Mouse (Mus musculus): ENCODE data around the gene Gm27021. TPM values are rescaled to one million over a fixed set of nuclear protein-coding genes. Genes with fewer than 3 reads are reported as not detected.

The Gm27021 gene
- total and polyA plus RNA-seq, 3 experiments: 0.21 to 0.54 TPM; not detected in 1

DNA sequence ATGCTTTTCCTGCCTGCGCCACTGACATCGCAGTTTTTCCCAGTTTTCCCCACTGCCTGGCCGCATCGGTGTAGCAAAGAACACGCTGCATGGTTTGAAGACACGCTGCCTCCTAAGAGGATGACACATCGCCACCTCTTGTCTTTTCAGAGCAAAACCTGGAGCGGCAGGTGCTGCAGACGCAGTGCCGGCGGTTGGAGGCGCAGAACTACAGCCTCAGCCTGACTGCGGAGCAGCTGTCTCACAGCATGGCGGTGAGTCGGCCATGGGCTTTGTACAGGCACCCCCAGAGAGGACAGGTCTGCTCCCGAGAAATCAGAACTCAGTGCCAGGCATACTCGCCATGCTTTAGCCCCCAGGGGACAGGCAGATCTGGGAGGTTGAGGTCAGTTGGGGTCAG is 90.1 kb downstream of the Gm27021 start:
- H3K27me3 ChIP-seq (ENCODE audit: control insufficient read depth in 1 of 2, insufficient read depth in 2 of 2, low read length in 2 of 2): no peaks in the 10 kb centered on the region
- H3K9me3 ChIP-seq (replicated peaks; ENCODE audit: insufficient read depth, low read length): no peaks in the 10 kb centered on the region
- H3K9ac ChIP-seq (ENCODE audit: control insufficient read depth, low read depth, low read length, poor library complexity, severe bottlenecking): no peak overlapping the region
- no peak overlapping the region for H3K4me3 ChIP-seq (ENCODE audit: control insufficient read depth in 1 of 2, insufficient read depth in 1 of 2, low read depth in 2 of 2, low read length in 2 of 2)
- no peaks in the 10 kb centered on the region for H3K4me1 ChIP-seq (ENCODE audit: control insufficient read depth in 1 of 2, insufficient read depth in 2 of 2, low read length in 2 of 2)
- TF ChIP-seq MEF2A (IDR thresholded peaks at IDR 0.05; ENCODE audit: extremely low read depth, insufficient replicate concordance, low read depth, low read length, poor library complexity, severe bottlenecking) (no peak), CHD1 (IDR thresholded peaks at IDR 0.05; ENCODE audit: low read depth, low read length) (no peak), MYC (IDR thresholded peaks at IDR 0.05; ENCODE audit: low read depth, low read length) (no peak), USF1 (IDR thresholded peaks at IDR 0.05; ENCODE audit: low read depth, low read length) (no peak), POLR2AphosphoS2 (IDR thresholded peaks at IDR 0.05; ENCODE audit: low read length) (no peak), SIN3A (IDR thresholded peaks at IDR 0.05; ENCODE audit: low read length) (no peak), NELFE (IDR thresholded peaks at IDR 0.05; ENCODE audit: low read depth, low read length) (no peak)
- no peaks in the 10 kb centered on the region for H3K79me2 ChIP-seq (ENCODE audit: control insufficient read depth, insufficient read depth, low read length, poor library complexity)
- no peak overlapping the region for H3K27ac ChIP-seq (ENCODE audit: control insufficient read depth, low read depth, low read length)
- no peak for DNase-seq (ENCODE audit: low read depth, low spot score)
- H3K36me3 ChIP-seq (ENCODE audit: control insufficient read depth in 1 of 2, insufficient read depth in 2 of 2, low read length in 2 of 2): peaks cover 0 to 15% of the 10 kb centered on the region in 2 experiments; a peak in 2 of 4 replicates

DNA sequence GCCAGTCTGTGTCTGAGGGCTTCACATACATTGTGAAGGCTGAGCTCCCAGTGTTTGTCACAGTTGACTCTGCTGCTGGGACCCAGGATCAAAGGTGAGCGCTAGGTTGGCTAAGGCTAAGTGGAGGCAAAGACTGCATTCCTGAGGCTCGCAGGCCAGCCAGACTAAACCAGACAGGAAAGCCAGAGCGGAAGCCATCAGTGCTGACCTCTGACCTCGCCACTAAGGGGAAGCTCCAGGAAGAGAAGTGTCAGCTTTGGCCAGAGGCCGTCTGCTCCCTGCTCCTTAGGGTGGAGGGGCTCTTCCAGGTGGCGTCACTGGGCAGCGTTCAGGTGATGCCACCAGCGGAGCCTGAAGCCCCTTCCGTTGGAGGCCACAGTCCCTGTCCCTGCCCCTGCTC is 92.1 kb downstream of the Gm27021 start:
- Histone ChIP-seq H3K27ac (ENCODE audit: control insufficient read depth, low read depth, low read length) (no peak overlapping the region), H3K9me3 (replicated peaks; ENCODE audit: insufficient read depth, low read length) (no peaks in the 10 kb centered on the region), H3K4me3 (ENCODE audit: control insufficient read depth in 1 of 2, insufficient read depth in 1 of 2, low read depth in 2 of 2, low read length in 2 of 2) (no peak overlapping the region), H3K4me1 (ENCODE audit: control insufficient read depth in 1 of 2, insufficient read depth in 2 of 2, low read length in 2 of 2) (no peaks in the 10 kb centered on the region), H3K36me3 (ENCODE audit: control insufficient read depth in 1 of 2, insufficient read depth in 2 of 2, low read length in 2 of 2) (peaks cover 0 to 23% of the 10 kb centered on the region in 2 experiments; a peak in 2 of 4 replicates), H3K27me3 (ENCODE audit: control insufficient read depth in 1 of 2, insufficient read depth in 2 of 2, low read length in 2 of 2) (no peaks in the 10 kb centered on the region), H3K9ac (ENCODE audit: control insufficient read depth, low read depth, low read length, poor library complexity, severe bottlenecking) (no peak overlapping the region), H3K79me2 (ENCODE audit: control insufficient read depth, insufficient read depth, low read length, poor library complexity) (no peaks in the 10 kb centered on the region)
- DNase-seq (ENCODE audit: low read depth, low spot score): no peak
- TF ChIP-seq POLR2A (IDR thresholded peaks at IDR 0.05; ENCODE audit: control insufficient read depth in 1 of 2, insufficient read depth in 1 of 2, low read depth in 1 of 2, low read length in 2 of 2, poor library complexity in 1 of 2): 0 out of 4 replicates have a peak, but pooled peaks of 1 of the 2 experiments have one; percentile 25
- TF ChIP-seq MEF2A (IDR thresholded peaks at IDR 0.05; ENCODE audit: extremely low read depth, insufficient replicate concordance, low read depth, low read length, poor library complexity, severe bottlenecking): no peak

DNA sequence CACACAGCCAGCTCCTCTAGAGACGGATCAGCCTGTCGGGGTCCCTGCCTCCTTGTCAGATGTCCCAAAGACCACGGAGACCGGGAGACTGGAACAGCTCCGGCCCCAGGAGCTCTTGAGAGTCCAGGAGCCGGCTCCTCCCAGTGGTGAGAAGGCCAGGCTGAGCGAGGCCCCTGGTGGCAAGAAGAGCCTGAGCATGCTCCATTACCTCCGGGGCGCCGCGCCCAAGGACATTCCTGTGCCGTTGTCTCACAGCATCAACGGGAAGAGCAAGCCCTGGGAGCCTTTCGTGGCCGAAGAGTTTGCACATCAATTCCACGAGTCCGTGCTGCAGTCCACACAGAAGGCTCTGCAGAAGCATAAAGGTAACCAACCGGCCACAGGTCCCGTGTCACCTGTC is 92.9 kb downstream of the Gm27021 start:
- H3K9ac ChIP-seq (ENCODE audit: control insufficient read depth, low read depth, low read length, poor library complexity, severe bottlenecking): no peak overlapping the region
- H3K27ac ChIP-seq (ENCODE audit: control insufficient read depth, low read depth, low read length): no peak overlapping the region
- H3K36me3 ChIP-seq (ENCODE audit: control insufficient read depth in 1 of 2, insufficient read depth in 2 of 2, low read length in 2 of 2): peaks cover 0 to 28% of the 10 kb centered on the region in 2 experiments; a peak in 2 of 4 replicates
- H3K9me3 ChIP-seq (replicated peaks; ENCODE audit: insufficient read depth, low read length): no peaks in the 10 kb centered on the region
- DNase-seq (ENCODE audit: low read depth, low spot score): no peak
- no peaks in the 10 kb centered on the region for H3K79me2 ChIP-seq (ENCODE audit: control insufficient read depth, insufficient read depth, low read length, poor library complexity)
- H3K4me3 ChIP-seq (ENCODE audit: control insufficient read depth in 1 of 2, insufficient read depth in 1 of 2, low read depth in 2 of 2, low read length in 2 of 2): no peak overlapping the region
- TF ChIP-seq KAT2A (conservative IDR thresholded peaks at IDR 0.05; ENCODE audit: low read depth, low read length): no peak
- TF ChIP-seq MXI1 (IDR thresholded peaks at IDR 0.05; ENCODE audit: low read depth, low read length): no peak
- no peak for TF ChIP-seq ZNF384 (IDR thresholded peaks at IDR 0.05; ENCODE audit: low read depth, low read length)
- no peaks in the 10 kb centered on the region for H3K27me3 ChIP-seq (ENCODE audit: control insufficient read depth in 1 of 2, insufficient read depth in 2 of 2, low read length in 2 of 2)
- H3K4me1 ChIP-seq (ENCODE audit: control insufficient read depth in 1 of 2, insufficient read depth in 2 of 2, low read length in 2 of 2): no peaks in the 10 kb centered on the region

All from MEL (cell line).